Mouse (Mus musculus): ENCODE results near the gene Spata7. TPM values are rescaled to one million over a fixed set of nuclear protein-coding genes. Genes with fewer than 3 reads are reported as not detected.

Spata7 gene
- polyA plus RNA-seq, 1 experiment from 2014 or later, result 1.7 TPM

- 75% methylated on average over 1 of the region's 1 CpGs for WGBS (ENCODE audit: insufficient replicate concordance)
- no peak for ATAC-seq
Measured at GRCm38 (mm10) chr12:98605264-98605663, 22.7 kb upstream of the Spata7 start.

GRCm38 (mm10) chr12:98606595-98607290, 21.2 kb upstream of the Spata7 start:
- DNase-seq (no peak), ATAC-seq (0 out of 2 replicates have a peak, but pooled peaks have one; percentile 8)
- Histone ChIP-seq H3K4me2 (ENCODE audit: low read depth, low read length) (no peak overlapping the region), H3K9ac (replicated peaks) (no peak overlapping the region), H3K36me3 (replicated peaks; ENCODE audit: insufficient read depth, low read length) (no peaks in the 10 kb centered on the region), H3K27me3 (ENCODE audit: insufficient read depth, low read length) (no peaks in the 10 kb centered on the region), H3K27ac (ENCODE audit: low read depth) (no peak overlapping the region), H3K4me3 (ENCODE audit: low read depth, low read length) (no peak overlapping the region), H3K9me3 (ENCODE audit: low read length) (no peaks in the 10 kb centered on the region), H3K4me1 (ENCODE audit: insufficient read depth) (no peaks in the 10 kb centered on the region)
- 59% methylated on average over 5 of the region's 5 CpGs for WGBS (ENCODE audit: insufficient replicate concordance)
- no peak for TF ChIP-seq EP300 (IDR thresholded peaks at IDR 0.05; ENCODE audit: low read depth)
- no peak for TF ChIP-seq CTCF (IDR thresholded peaks at IDR 0.05; ENCODE audit: low read depth)

More at GRCm38 (mm10) chr12:98605264-98605663, 22.7 kb upstream of the Spata7 start:
- Histone ChIP-seq H3K27me3 (ENCODE audit: insufficient read depth, low read length) (no peaks in the 10 kb centered on the region), H3K4me2 (ENCODE audit: low read depth, low read length) (no peak overlapping the region), H3K4me3 (ENCODE audit: low read depth, low read length) (no peak overlapping the region), H3K36me3 (replicated peaks; ENCODE audit: insufficient read depth, low read length) (no peaks in the 10 kb centered on the region), H3K4me1 (ENCODE audit: insufficient read depth) (no peaks in the 10 kb centered on the region), H3K27ac (ENCODE audit: low read depth) (no peak overlapping the region), H3K9ac (replicated peaks) (no peak overlapping the region), H3K9me3 (ENCODE audit: low read length) (no peaks in the 10 kb centered on the region)
- TF ChIP-seq CTCF (IDR thresholded peaks at IDR 0.05; ENCODE audit: low read depth) (no peak), EP300 (IDR thresholded peaks at IDR 0.05; ENCODE audit: low read depth) (no peak)
- DNase-seq, result no peak

- Histone ChIP-seq H3K9ac (replicated peaks) (no peak overlapping the region), H3K36me3 (replicated peaks; ENCODE audit: insufficient read depth, low read length) (no peaks in the 10 kb centered on the region), H3K27me3 (ENCODE audit: insufficient read depth, low read length) (no peaks in the 10 kb centered on the region), H3K9me3 (ENCODE audit: low read length) (no peaks in the 10 kb centered on the region), H3K4me1 (ENCODE audit: insufficient read depth) (no peaks in the 10 kb centered on the region), H3K4me3 (ENCODE audit: low read depth, low read length) (no peak overlapping the region), H3K4me2 (ENCODE audit: low read depth, low read length) (no peak overlapping the region), H3K27ac (ENCODE audit: low read depth) (no peak overlapping the region)
- no peak for ATAC-seq
- TF ChIP-seq EP300 (IDR thresholded peaks at IDR 0.05; ENCODE audit: low read depth), result no peak
- DNase-seq, result no peak
- WGBS (ENCODE audit: insufficient replicate concordance), result 61% methylated on average over 3 of the region's 3 CpGs
Measured at GRCm38 (mm10) chr12:98610341-98610740, 17.6 kb upstream of the Spata7 start.

GRCm38 (mm10) chr12:98614910-98615508, 12.9 kb upstream of the Spata7 start:
- H3K4me3 ChIP-seq (ENCODE audit: low read depth, low read length), result no peak overlapping the region
- no peaks in the 10 kb centered on the region for H3K27me3 ChIP-seq (ENCODE audit: insufficient read depth, low read length)
- TF ChIP-seq EP300 (IDR thresholded peaks at IDR 0.05; ENCODE audit: low read depth) (no peak), CTCF (IDR thresholded peaks at IDR 0.05; ENCODE audit: low read depth) (no peak)
- ATAC-seq (no peak), DNase-seq (no peak)
- no peaks in the 10 kb centered on the region for H3K36me3 ChIP-seq (replicated peaks; ENCODE audit: insufficient read depth, low read length)
- H3K4me2 ChIP-seq (ENCODE audit: low read depth, low read length), result no peak overlapping the region
- no peak overlapping the region for H3K9ac ChIP-seq (replicated peaks)
- no peaks in the 10 kb centered on the region for H3K4me1 ChIP-seq (ENCODE audit: insufficient read depth)
- no peak overlapping the region for H3K27ac ChIP-seq (ENCODE audit: low read depth)
- 75% methylated on average over 3 of the region's 3 CpGs for WGBS (ENCODE audit: insufficient replicate concordance)
- H3K9me3 ChIP-seq (ENCODE audit: low read length), result no peaks in the 10 kb centered on the region

- no peak for ATAC-seq
- no peak for DNase-seq
- Histone ChIP-seq H3K36me3 (replicated peaks; ENCODE audit: insufficient read depth, low read length) (no peaks in the 10 kb centered on the region), H3K27me3 (ENCODE audit: insufficient read depth, low read length) (no peaks in the 10 kb centered on the region), H3K4me2 (ENCODE audit: low read depth, low read length) (no peak overlapping the region), H3K4me3 (ENCODE audit: low read depth, low read length) (no peak overlapping the region), H3K9ac (replicated peaks) (no peak overlapping the region), H3K27ac (ENCODE audit: low read depth) (no peak overlapping the region), H3K9me3 (ENCODE audit: low read length) (no peaks in the 10 kb centered on the region), H3K4me1 (ENCODE audit: insufficient read depth) (no peaks in the 10 kb centered on the region)
- 32% methylated on average over 5 of the region's 5 CpGs for WGBS (ENCODE audit: insufficient replicate concordance)
- TF ChIP-seq CTCF (IDR thresholded peaks at IDR 0.05; ENCODE audit: low read depth), result no peak
- no peak for TF ChIP-seq EP300 (IDR thresholded peaks at IDR 0.05; ENCODE audit: low read depth)
Measured at GRCm38 (mm10) chr12:98615746-98616145, 12.2 kb upstream of the Spata7 start.

GRCm38 (mm10) chr12:98619496-98619895, 8.5 kb upstream of the Spata7 start:
- no peaks in the 10 kb centered on the region for H3K36me3 ChIP-seq (replicated peaks; ENCODE audit: insufficient read depth, low read length)
- no peak overlapping the region for H3K4me2 ChIP-seq (ENCODE audit: low read depth, low read length)
- TF ChIP-seq CTCF (IDR thresholded peaks at IDR 0.05; ENCODE audit: low read depth) (no peak), EP300 (IDR thresholded peaks at IDR 0.05; ENCODE audit: low read depth) (no peak)
- no peaks in the 10 kb centered on the region for H3K4me1 ChIP-seq (ENCODE audit: insufficient read depth)
- no peak overlapping the region for H3K4me3 ChIP-seq (ENCODE audit: low read depth, low read length)
- 79% methylated on average over 2 of the region's 2 CpGs for WGBS (ENCODE audit: insufficient replicate concordance)
- H3K27me3 ChIP-seq (ENCODE audit: insufficient read depth, low read length), result no peaks in the 10 kb centered on the region
- DNase-seq (no peak), ATAC-seq (no peak)
- no peak overlapping the region for H3K9ac ChIP-seq (replicated peaks)
- no peaks in the 10 kb centered on the region for H3K9me3 ChIP-seq (ENCODE audit: low read length)
- no peak overlapping the region for H3K27ac ChIP-seq (ENCODE audit: low read depth)
